Mouse (Mus musculus) cerebellum, adult 18-20 months (tissue): ENCODE results near the gene Agtpbp1.

ENCODE experiments used
- DNase-seq, 2 experiments: peaks; one replicate each; pipeline ENCODE4 v3.0.0; 2021

Gene Agtpbp1

GRCm38 (mm10) chr13:59572549-59572948 lies 12.5 kb downstream of the Agtpbp1 start:
- peak; percentile 47 to 57 for DNase-seq

- no peak for DNase-seq
Observed at GRCm38 (mm10) chr13:59571107-59571506, 13.9 kb downstream of the Agtpbp1 start.

DNA sequence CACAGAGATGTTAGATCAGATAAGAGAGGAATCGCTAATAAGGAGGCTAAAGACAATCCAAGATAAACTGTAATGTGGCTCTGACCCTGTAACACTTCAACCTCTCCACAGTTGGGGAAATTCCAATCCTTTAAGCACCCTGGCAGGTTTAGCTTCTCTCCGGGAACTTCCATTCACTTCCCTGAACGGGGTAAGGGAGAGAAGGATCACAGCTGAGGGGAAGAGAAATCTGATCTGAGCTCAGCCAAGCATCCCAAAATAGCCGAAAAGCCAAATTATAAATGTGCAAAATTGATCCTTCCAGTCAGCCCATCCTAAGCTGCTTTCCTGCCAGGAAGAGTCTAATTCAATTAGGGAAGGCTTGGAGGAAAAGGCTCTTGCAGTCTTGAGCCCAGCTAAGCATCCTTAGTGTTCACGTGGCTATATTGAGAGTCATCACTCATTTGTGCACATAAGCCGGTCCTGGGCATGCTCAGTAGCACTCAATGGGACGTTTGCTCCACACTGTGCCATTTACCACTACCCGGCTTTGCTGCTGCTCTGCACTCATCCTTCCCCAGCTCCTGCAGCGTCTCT lies 19.0 kb downstream of the Agtpbp1 start:
- DNase-seq = no peak

GRCm38 (mm10) chr13:59564923-59565322 lies 20.1 kb downstream of the Agtpbp1 start:
- DNase-seq = no peak

GRCm38 (mm10) chr13:59564505-59564904 lies 20.5 kb downstream of the Agtpbp1 start:
- DNase-seq = no peak

DNA sequence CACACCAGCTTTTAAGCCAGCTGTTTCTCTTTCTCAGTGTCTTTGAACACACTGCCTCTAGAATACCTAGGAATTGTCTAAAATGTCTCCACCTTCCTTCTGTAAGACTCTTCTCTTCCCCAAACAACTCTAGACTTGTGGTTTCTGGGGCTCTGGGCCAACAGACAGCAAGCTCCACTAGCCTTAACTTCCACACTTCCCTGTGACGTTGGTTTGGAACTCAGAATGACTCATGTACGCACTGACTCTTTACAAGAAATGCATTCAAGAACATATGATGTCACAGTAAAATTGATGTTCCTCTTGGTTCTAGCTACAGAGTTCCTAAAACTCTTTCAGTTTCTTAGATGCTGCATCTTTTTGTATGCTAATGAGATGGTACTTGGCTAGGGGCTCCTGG lies 22.6 kb downstream of the Agtpbp1 start:
- DNase-seq = no peak

DNA sequence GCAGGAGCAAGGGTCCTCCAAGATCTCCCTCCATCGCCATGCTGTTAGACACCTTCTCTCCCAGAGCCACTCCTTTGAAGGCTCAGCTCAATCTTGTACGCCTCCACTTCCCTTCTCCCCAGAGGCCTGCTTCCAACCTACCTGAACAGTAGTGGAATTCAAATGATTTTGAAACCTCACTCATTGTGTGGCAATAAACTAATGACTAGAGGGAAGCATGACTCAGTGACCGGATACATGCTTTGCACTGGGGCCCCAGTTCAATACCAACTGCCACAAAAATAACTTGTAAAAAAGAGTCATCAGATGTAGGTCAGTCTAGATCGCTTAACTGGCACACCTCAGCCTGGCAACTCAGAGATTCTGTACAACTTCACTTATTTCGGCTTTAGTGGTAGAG lies 26.3 kb downstream of the Agtpbp1 start:
- no peak for DNase-seq

- DNase-seq = peak; percentile 91 to 97
Observed at GRCm38 (mm10) chr13:59557185-59557985, 27.6 kb downstream of the Agtpbp1 start.

DNA sequence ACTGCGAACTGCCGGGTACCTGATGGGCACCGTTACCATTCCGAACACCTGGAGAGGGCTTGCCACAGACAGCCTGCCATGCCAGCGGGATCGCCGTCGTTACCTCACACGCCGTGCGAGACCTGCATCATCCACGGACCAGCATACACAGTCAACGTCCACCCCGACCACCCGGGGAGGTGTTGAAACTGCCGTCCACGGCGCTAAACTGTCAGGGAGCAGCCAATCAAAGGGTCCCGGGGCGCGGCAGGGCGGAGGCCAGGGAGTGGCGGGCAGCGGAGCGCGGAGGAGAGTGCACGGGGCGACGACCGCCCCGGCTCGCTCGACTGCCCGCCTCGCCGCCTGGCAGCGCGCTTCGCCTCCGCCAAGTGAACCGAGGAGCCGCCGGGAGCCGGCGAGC lies 28.4 kb downstream of the Agtpbp1 start:
- DNase-seq = peak; percentile 67 to 74

- peak; percentile 26 to 38 for DNase-seq
Observed at GRCm38 (mm10) chr13:59555613-59556192, 29.3 kb downstream of the Agtpbp1 start.

- DNase-seq = peak; percentile 72 to 75
Observed at GRCm38 (mm10) chr13:59554772-59555505, 30.1 kb downstream of the Agtpbp1 start.

- peak; percentile 78 to 80 for DNase-seq
Observed at GRCm38 (mm10) chr13:59552751-59553150, 32.3 kb downstream of the Agtpbp1 start.

GRCm38 (mm10) chr13:59552286-59552685 lies 32.7 kb downstream of the Agtpbp1 start:
- peak in 1 of 2 experiments; percentile 35 for DNase-seq

DNA sequence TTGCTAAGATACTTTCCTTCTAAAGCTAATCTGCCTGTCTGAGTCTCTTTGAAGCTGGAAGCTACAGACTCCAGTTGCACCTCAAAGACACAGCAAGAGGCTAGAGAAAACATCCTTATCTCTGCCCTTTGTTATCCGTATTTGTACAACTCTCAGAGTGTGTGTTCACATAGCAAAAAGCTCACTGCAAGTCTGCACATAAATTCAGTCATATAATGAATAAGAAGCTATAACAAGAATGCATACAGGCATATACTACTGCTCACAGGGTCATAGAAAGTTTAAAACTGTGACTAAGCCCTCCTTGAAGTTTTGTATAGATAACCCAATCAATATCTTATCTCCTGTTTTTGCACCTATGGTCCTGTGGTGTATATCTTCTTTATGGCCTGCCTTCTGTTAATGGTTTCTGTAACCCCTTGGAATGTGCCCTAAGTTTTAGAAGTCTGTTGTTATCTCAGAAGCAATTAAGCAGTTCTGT lies 35.7 kb downstream of the Agtpbp1 start:
- no peak for DNase-seq

DNA sequence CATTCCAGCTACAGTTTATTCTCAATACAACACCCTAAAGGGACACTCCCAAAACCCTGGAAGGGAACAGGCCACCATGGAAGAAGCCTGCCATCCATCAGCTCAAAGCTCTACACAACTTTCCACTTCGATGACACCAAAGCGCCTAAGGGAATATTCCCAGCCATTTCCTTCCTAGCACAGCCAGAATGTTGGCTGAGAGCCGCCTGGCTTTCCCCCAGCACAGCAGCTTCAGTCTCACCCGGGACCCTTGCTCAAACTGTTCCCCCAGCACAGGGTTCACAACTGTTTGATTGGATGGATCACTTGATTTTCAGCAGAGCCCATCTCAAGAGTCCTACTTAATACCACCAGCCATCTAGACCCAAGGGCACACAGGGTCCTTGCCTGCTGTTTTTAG lies 37.3 kb downstream of the Agtpbp1 start:
- DNase-seq = no peak

DNA sequence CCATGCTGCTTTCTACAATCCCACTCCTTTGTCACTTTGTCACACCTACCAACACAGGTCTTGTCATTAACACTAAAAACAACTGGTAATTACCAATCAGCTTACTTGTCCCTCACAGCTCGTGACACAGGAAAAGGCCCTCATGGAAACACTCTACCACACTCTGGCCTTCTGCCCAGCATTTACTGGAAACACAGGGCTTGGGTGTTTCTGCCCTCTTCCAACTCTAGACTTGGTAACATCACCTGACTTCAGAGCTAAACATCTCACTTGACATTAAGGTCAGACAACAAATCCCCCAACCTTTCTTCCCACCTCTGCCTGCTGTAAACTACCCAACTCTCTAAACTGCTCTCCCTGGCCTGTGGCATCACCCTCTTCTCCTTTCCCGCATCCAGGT lies 37.9 kb downstream of the Agtpbp1 start:
- DNase-seq = no peak

DNA sequence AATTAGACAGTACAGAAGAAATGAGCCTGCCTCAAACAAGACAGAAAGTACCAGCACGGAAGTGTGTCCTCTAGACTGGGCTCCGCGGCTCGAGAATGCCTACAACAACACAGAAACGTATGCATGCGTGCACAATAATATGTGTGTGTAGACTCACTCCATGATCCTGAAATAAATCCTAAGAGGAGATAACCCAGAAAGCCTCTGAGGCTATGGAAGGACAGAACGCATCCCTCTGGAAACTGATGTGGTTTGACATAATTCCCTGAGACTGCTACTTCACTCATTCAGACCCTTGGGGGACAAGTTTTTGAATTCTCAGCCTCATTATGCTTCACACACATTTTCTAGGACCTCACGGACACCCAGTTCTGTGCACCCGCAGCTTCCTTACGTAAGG lies 42.6 kb downstream of the Agtpbp1 start:
- no peak for DNase-seq

DNA sequence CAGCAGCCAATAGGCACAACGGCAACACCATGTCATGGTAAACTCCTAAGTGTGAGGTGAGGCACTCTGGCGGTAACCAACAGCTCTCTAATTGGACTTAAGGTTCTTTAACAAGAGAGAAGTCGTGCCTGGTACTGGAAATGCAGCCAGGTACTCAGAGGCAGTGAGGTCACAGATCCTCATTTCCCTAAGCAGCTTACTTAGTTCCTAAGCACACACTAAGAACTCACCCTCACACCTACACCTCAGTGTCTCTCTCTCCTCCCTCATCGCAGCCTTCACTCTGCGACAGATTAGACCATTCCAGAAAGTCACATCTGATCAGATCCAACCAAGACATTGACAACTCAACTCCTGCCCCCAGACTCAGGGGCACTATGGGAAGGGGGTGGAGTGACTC lies 45.0 kb downstream of the Agtpbp1 start:
- no peak for DNase-seq

DNA sequence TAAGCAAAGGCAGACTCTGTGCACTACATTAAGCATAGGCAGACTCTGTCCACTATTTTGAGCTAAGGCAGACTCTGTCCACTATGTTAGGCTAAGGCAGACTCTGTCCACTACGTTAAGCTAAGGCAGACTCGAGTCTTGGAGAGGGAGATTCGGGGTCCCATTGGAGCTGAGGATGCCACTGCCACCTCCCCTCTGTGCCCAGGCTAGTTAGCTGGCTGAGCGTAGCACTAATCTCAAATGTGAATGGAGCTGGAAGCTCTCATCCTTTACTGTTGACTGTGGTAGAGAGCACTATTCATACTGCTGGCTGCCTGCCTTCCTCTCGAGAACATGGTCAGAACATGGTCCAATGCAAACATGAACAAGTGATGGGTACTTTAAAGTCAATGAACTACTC lies 46.4 kb downstream of the Agtpbp1 start:
- DNase-seq = no peak

- DNase-seq = no peak
Observed at GRCm38 (mm10) chr13:59536631-59537030, 48.4 kb downstream of the Agtpbp1 start.

DNA sequence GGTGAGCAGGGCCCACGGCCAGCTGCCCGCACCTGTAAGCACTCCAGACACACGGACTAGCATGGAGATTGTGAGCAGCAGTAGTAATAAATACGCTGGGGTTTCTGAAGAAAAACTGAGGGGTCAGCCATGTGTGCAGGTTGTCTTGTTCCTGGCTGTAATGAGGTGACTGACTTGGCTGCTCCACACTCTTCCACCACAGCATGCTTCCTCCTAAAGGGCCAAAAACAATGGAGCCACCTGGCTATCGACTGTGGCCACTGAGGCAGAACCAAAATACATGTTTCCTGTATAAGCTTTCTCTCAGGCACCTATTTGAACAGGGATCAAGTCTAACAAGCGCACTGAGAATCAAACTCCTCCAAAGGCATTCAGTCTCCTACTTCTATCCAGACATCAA lies 49.3 kb downstream of the Agtpbp1 start:
- DNase-seq = peak; percentile 58 to 68

- no peak for DNase-seq
Observed at GRCm38 (mm10) chr13:59534301-59534700, 50.7 kb downstream of the Agtpbp1 start.

DNA sequence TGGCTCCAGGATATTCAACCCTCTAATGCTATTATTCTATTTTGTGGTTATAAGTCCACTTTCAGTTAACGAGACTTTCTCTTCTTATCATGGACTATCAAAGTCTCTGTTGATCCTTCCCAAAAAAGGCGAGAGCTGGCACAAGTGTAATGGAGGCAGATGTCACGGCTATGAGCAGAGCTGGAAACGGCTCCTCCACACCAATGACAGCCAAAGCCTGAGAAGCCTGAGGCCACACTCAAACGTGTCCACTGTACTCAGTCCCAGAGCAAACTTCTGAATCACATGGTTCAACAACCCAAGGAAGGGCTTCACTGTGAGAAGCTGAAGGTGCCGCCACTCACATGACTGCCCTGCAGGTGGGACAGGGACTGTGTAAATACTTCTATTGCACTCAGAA lies 51.7 kb downstream of the Agtpbp1 start:
- DNase-seq = peak in 1 of 2 experiments; percentile 26
